Mouse (Mus musculus): ENCODE results near the gene Carmil3.

DNA sequence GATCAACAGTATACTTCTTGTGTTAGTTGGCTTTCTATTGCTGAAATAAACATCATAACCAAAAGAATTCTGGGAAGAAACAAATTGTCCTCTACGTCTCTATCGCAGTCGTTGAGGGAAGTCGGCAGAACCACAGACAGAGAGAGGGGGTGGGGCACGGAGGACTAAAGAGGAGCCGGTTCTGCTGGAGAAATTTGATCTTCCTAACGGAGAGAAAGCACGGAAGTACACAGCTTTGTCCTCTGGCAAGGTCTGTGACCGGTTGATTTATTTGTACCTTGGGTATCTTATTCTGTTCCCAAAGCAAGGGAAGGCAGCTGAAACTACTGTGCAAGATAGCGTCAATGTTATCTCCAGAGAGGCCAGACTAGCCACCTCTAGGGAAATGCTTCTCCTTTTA, 19.6 kb upstream of the Carmil3 start:
- TF ChIP-seq GATA1 (IDR thresholded peaks at IDR 0.05; ENCODE audit: borderline replicate concordance, low read length) = no peak
- no peak for TF ChIP-seq FLI1 (IDR thresholded peaks at IDR 0.05; ENCODE audit: low read length)
